Mouse (Mus musculus) neural tube, embryonic 12.5 days (tissue): ENCODE results near the gene Snrpa. TPM values are rescaled to one million over a fixed set of nuclear protein-coding genes. Genes with fewer than 3 reads are reported as not detected.

Source experiments
- ATAC-seq: fragments of 200-750 bp; cut with Nextera tagmentation; 2 replicates; pipeline ENCODE4 v1.8.0; 2017; ENCODE audit warnings: low read depth, mild to moderate bottlenecking, moderate TSS enrichment, moderate library complexity; ENCODE audit not compliant: low FRiP score
- H3K27ac ChIP-seq: fragments of 300-500 bp; sonication (generic); 2 replicates; pipeline ENCODE4 v1.5.1; 2016
- H3K27me3 ChIP-seq: fragments of 300-500 bp; sonication (generic); replicated peaks from 2 replicates; pipeline ENCODE4 v1.6.1; 2016; ENCODE audit warnings: mild to moderate bottlenecking
- H3K36me3 ChIP-seq: fragments of 300-500 bp; sonication (generic); 2 replicates; pipeline ENCODE4 v1.6.1; 2016; ENCODE audit warnings: mild to moderate bottlenecking
- H3K4me1 ChIP-seq: fragments of 300-500 bp; sonication (generic); 2 replicates; pipeline ENCODE4 v1.6.1; 2016
- H3K4me2 ChIP-seq: fragments of 300-500 bp; sonication (generic); replicated peaks from 2 replicates; pipeline ENCODE4 v1.6.1; 2016; ENCODE audit warnings: mild to moderate bottlenecking
- H3K4me3 ChIP-seq: fragments of 300-500 bp; sonication (generic); 2 replicates; pipeline ENCODE4 v1.5.1; 2016
- H3K9ac ChIP-seq: fragments of 300-500 bp; sonication (generic); 2 replicates; pipeline ENCODE4 v1.6.1; 2016; ENCODE audit warnings: mild to moderate bottlenecking
- H3K9me3 ChIP-seq: fragments of 300-500 bp; sonication (generic); 2 replicates; pipeline ENCODE4 v1.6.1; 2016; ENCODE audit warnings: mild to moderate bottlenecking
- WGBS: fragments of 180-500 bp; shearing (Covaris S2); methylation state at CpG from one replicate; pipeline ENCODE4 v1.1.7; 2016; 5-methylcytosine and 5-hydroxymethylcytosine counted together
- polyA plus RNA-seq: library from polyadenylated mRNA; unstranded; fragments of >200 nt; fragmentation: Nextera tagmentation; extraction: Ambion mirVana; gene quantifications from 2 replicates; pipeline ENCODE4 v1.2.1, GENCODE M21; 2016

The Snrpa gene
- polyA plus RNA-seq, 1 experiment from 2014 or later, result 260 TPM

DNA sequence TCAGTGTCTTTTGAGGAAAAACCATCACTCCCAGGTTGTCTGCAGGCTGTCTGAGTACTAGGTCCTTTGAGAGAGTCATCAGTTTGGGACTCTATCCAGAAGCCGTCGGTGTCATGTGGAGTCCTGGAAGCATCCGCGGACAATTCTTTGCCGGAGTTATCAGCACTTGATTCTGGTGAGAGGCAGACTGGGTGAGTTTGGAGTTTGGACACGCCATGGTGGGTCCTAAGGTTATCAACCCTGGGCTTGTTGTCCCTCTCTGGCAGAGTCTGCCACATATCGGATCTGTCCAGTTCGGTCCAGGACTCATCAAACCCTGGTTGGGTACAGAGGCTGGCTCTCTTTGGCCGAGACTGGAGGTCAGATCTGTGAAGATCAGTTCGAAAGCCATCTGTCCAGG is 31.6 kb upstream of the Snrpa start:
- Histone ChIP-seq H3K4me1 (peaks cover 52% of the 10 kb centered on the region), H3K9ac (peak overlapping the region; percentile 83), H3K4me2 (peak overlapping the region; percentile 89), H3K4me3 (peak overlapping the region; percentile 86), H3K27ac (no peak overlapping the region), H3K9me3 (no peaks in the 10 kb centered on the region), H3K27me3 (no peaks in the 10 kb centered on the region), H3K36me3 (no peaks in the 10 kb centered on the region)
- ATAC-seq, result peak; percentile 0; the same call in 1 of the 2 replicates
- 6% methylated on average over 10 of the region's 10 CpGs for WGBS

DNA sequence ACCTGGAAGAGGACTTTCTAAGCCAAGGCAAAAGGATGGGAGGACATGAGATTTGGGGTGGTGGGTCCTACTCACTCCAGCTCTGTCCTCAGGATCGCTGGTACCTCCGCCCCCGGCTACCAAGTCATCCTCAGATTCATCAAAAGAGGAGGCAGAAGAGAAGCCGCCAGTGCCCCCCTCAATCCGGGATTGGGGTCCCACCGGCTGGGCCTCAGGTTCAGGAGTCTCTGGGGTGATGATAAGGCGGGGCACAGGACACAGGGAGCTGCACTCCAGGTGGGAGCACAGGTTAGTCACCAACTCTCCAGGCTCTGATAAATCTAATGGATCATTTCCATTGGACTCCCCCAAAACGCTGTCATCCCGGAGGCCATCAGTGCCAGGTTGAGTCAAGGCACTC is 31.2 kb upstream of the Snrpa start:
- Histone ChIP-seq H3K4me1 (peaks cover 52% of the 10 kb centered on the region), H3K27ac (no peak overlapping the region), H3K9ac (peak overlapping the region; percentile 83), H3K36me3 (no peaks in the 10 kb centered on the region), H3K4me2 (peak overlapping the region; percentile 89), H3K4me3 (peak overlapping the region; percentile 86), H3K27me3 (no peaks in the 10 kb centered on the region), H3K9me3 (no peaks in the 10 kb centered on the region)
- ATAC-seq, result no peak
- 33% methylated on average over 9 of the region's 9 CpGs for WGBS

DNA sequence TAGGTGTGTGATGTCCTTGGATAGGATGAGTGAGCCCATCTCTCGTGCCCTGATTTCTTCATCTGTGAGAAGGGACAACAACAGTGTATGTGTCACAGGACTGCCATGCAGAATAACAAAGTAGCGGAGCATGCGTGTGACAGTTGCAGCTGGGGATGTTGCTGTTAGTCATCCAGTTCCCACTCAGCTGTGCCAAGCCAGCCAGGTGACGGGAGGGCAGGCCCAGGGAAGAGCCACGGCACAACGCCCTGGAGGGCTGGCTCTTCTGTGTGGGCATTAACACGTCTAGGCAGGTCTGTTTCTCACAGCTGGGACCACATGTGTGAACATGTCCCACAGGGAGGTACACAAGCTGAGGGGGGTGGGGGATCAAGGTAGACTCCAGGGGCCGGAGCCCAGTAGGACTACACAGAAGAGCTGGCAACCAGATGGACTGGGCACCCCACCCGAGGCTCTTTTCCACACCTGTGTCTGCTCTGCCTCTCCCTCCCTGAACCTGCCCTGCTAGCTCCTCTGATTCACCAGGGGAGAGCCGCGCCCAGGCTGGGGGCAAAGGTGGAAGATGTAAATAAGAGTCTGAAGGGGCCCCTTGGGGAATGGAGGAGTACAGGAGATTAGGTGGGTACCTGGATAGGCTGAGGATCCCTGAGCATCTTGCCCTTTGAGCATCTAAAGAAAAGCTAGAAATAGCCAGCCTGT is 29.0 kb upstream of the Snrpa start:
- Histone ChIP-seq H3K9me3 (no peaks in the 10 kb centered on the region), H3K9ac (peak overlapping the region; percentile 83), H3K27ac (no peak overlapping the region), H3K4me2 (peak overlapping the region; percentile 89), H3K4me3 (no peak overlapping the region), H3K27me3 (no peaks in the 10 kb centered on the region), H3K36me3 (0 out of 2 replicates have a peak, but pooled peaks cover 1% of the 10 kb centered on the region), H3K4me1 (peaks cover 52% of the 10 kb centered on the region)
- no peak for ATAC-seq
- WGBS, result 76% methylated on average over 11 of the region's 11 CpGs

DNA sequence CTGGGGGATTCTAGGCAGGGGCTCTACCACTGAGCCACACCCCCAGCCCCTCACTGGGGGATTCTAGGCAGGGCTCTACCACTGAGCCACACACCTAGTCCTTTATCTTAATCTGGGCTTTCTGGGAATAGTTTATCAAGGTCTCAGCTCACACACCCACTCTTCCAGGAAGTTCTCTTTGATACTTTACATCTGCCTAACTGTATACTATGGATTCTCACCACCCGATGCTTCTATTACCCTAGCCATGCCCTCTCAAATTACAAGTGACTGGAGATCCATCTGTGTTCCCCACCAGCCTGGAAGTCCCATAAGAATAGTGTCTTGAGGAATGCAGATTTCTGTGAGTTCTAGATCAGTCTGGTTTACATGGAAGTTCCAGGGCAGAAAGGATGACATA is 26.5 kb upstream of the Snrpa start:
- peaks cover 41% of the 10 kb centered on the region for H3K4me1 ChIP-seq
- H3K36me3 ChIP-seq, result peaks cover 12% of the 10 kb centered on the region; the same call in 1 of the 2 replicates
- no peaks in the 10 kb centered on the region for H3K9me3 ChIP-seq
- H3K27ac ChIP-seq, result no peak overlapping the region
- no peak overlapping the region for H3K9ac ChIP-seq
- ATAC-seq, result no peak
- no peak overlapping the region for H3K4me2 ChIP-seq
- H3K27me3 ChIP-seq, result no peaks in the 10 kb centered on the region
- 80% methylated on average over 1 of the region's 1 CpGs for WGBS
- H3K4me3 ChIP-seq, result no peak overlapping the region

DNA sequence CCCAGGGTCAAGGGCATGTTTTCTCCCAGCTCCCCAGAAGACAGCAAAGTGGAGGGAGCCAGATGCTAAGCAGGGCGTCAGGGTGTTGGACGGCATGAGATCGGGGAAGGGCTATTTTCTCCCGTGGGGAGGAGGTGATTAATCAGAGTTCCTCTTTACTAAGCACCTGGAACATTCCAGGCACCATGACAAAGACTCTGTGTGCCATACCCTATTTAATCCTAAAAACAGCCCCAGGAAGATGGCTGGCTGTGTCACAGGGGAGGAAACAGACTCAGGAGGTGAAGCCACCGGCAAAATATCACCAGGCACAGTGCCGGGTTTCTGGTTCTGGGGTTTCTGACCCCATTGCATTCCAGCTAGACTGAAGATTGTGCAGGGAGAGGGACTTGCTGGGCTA is 25.9 kb upstream of the Snrpa start:
- 85% methylated on average over 6 of the region's 6 CpGs for WGBS
- Histone ChIP-seq H3K4me1 (peaks cover 35% of the 10 kb centered on the region), H3K9me3 (no peaks in the 10 kb centered on the region), H3K36me3 (peaks cover 18% of the 10 kb centered on the region), H3K4me2 (no peak overlapping the region), H3K9ac (no peak overlapping the region), H3K27ac (no peak overlapping the region), H3K4me3 (no peak overlapping the region), H3K27me3 (no peaks in the 10 kb centered on the region)
- no peak for ATAC-seq

DNA sequence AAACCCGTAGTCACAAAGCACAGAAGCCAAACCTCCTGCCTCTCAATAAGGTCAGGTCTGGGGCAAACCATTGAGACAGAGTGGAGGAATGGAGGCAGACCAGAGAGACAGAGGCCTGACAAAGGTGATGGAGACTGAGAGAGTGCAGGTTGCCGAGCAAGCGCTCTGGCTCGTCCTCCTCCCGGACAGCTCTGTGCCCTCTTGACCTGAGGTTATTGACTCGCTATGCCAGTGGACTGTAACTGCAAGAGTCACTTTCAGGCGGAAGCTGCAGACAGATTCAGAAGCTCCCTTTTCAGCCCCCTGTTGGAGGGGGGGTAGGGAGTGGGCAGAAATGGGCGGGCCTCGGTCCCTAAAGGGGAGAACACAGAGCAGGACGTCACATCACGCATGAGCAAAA is 23.9 kb upstream of the Snrpa start:
- no peak for ATAC-seq
- Histone ChIP-seq H3K27ac (no peak overlapping the region), H3K4me1 (peaks cover 15% of the 10 kb centered on the region), H3K9me3 (no peaks in the 10 kb centered on the region), H3K27me3 (no peaks in the 10 kb centered on the region), H3K36me3 (peaks cover 33% of the 10 kb centered on the region), H3K9ac (no peak overlapping the region), H3K4me2 (no peak overlapping the region), H3K4me3 (no peak overlapping the region)
- WGBS, result 71% methylated on average over 11 of the region's 11 CpGs

DNA sequence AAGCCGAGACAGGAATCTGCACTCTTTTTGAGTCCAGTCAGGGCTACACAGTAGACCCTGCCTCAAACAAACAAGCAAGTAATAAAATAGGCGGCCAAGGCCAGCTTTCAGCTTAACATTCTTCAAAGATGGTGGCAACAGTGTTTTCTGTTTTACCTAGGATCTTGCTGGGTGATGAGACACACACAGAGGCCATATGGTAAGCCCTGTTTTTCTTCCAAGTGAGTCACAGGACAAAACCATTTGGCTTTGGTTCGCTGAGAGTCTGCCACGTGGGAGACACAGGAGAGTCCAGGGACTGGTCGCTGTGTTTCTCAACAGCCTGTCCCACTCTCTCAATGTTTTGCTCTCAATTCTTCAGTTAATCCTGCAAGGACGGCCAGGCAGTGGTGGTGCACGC is 22.5 kb upstream of the Snrpa start:
- Histone ChIP-seq H3K9me3 (no peaks in the 10 kb centered on the region), H3K27me3 (no peaks in the 10 kb centered on the region), H3K9ac (no peak overlapping the region), H3K27ac (no peak overlapping the region), H3K4me3 (no peak overlapping the region), H3K4me2 (no peak overlapping the region), H3K4me1 (0 out of 2 replicates have a peak, but pooled peaks cover 2% of the 10 kb centered on the region), H3K36me3 (peaks cover 43% of the 10 kb centered on the region)
- WGBS, result 79% methylated on average over 7 of the region's 7 CpGs
- ATAC-seq, result no peak

DNA sequence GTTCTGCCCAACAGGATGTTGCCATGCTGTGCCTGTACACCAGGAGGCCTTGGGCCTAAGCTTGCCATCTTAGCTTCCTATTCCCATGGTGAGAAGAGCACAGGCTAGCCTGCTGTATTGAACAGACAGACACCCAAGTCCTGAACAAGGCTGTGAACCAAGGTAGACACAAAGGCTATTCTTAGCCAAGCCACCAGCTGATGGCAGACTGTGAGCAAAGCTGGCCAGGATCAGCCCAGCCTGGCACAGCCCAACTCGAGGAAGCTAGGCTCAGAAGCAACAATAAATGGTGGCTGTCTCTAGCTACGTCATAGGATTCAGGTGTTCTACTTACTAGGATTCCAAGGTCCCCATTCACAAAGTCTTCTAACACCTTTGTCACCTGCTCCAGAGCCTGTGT is 16.6 kb upstream of the Snrpa start:
- H3K27me3 ChIP-seq, result no peaks in the 10 kb centered on the region
- H3K27ac ChIP-seq, result no peak overlapping the region
- no peak overlapping the region for H3K4me3 ChIP-seq
- no peak overlapping the region for H3K4me2 ChIP-seq
- H3K4me1 ChIP-seq, result no peaks in the 10 kb centered on the region
- H3K9ac ChIP-seq, result no peak overlapping the region
- no peaks in the 10 kb centered on the region for H3K9me3 ChIP-seq
- no peak for ATAC-seq
- H3K36me3 ChIP-seq, result peaks cover 86% of the 10 kb centered on the region
- WGBS, result 86% methylated on average over 2 of the region's 2 CpGs

DNA sequence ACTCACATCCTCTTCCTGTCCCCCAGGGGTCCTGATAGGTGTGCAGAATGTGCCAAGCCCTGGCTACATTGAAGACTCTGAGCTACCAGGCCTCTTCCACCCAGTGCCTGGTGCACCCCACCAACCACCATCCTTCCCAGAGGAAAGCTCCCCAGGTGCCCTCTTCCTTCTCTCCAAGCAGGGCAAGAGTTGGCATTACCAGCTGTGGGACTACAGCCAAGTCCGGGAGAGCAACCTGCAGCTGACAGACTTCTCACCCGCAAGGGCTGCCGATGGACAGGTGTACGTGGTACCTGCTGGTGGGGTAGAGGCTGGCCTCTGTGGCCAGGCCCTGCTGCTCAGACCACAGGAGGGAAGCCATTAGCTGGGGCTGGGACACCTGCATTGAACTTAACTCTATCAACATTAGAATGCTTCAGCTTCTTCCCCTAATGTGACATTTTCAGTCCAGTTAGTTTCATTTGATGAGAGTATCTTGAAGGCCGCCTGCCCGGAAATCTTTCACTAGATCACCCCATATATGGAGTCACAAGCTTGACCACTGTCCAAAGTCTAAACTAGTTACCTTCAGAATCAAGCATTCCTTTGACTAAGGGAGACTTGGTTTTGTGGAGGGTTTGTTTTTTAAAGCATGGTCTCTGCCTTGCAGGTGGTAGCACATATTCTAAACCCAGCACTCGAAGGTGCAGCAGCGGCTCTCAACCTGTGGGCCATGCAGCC is 7.8 kb upstream of the Snrpa start:
- ATAC-seq, result no peak
- WGBS, result 96% methylated on average over 8 of the region's 8 CpGs

DNA sequence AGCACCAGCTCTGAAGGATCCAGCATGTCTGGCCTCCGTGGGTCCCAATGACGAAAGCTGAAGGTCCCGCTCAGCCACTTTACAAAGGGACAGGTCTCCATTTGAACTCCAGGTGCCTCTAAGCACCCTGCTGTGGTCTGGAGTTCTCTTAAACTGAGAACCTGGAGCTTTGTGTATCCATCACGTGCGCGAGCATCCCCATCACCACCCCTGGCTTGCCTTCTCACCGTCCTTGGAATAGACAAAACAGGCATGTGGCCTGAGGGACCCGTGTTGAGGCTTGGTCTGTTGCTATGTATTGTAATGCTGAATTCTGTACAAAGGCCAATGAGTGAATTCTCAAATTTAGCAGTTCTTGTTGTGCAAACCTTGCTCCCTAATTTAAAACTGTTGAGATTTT is 2.7 kb upstream of the Snrpa start:
- H3K4me1 ChIP-seq, result peaks cover 12% of the 10 kb centered on the region
- no peaks in the 10 kb centered on the region for H3K27me3 ChIP-seq
- no peak overlapping the region for H3K4me3 ChIP-seq
- H3K9me3 ChIP-seq, result no peaks in the 10 kb centered on the region
- no peak overlapping the region for H3K9ac ChIP-seq
- no peak overlapping the region for H3K27ac ChIP-seq
- H3K4me2 ChIP-seq, result no peak overlapping the region
- 94% methylated on average over 8 of the region's 8 CpGs for WGBS
- peaks cover 29% of the 10 kb centered on the region for H3K36me3 ChIP-seq
- no peak for ATAC-seq

More for the DNA sequence above, 7.8 kb upstream of the Snrpa start:
- H3K4me3 ChIP-seq, result no peak overlapping the region
- no peaks in the 10 kb centered on the region for H3K27me3 ChIP-seq
- H3K4me1 ChIP-seq, result no peaks in the 10 kb centered on the region
- peaks cover 52% of the 10 kb centered on the region for H3K36me3 ChIP-seq
- H3K27ac ChIP-seq, result no peak overlapping the region
- H3K9me3 ChIP-seq, result no peaks in the 10 kb centered on the region
- no peak overlapping the region for H3K4me2 ChIP-seq
- no peak overlapping the region for H3K9ac ChIP-seq

DNA sequence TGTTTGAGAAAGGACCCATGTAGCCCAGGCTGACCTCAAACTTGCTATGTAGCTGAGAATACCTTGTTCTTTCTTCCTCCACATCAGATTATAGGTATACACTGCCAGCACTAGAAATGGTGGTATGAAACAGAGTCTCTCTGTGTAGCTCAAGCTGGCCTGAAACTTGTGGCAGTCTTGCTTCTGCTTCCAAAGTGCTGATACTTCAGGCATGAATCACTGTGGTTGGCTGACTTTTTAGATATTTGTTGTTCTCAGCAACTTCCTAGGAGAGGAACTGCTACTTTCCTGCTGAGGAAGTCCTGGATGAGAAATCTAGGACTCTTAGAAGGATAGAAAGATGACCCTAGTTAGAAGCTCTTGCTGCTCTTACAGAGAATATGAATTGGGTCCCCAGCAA is 2.3 kb upstream of the Snrpa start:
- ATAC-seq, result no peak
- no peak overlapping the region for H3K4me2 ChIP-seq
- peaks cover 29% of the 10 kb centered on the region for H3K36me3 ChIP-seq
- no peaks in the 10 kb centered on the region for H3K9me3 ChIP-seq
- H3K4me1 ChIP-seq, result peaks cover 16% of the 10 kb centered on the region
- no peaks in the 10 kb centered on the region for H3K27me3 ChIP-seq
- H3K9ac ChIP-seq, result no peak overlapping the region
- no peak overlapping the region for H3K4me3 ChIP-seq
- no peak overlapping the region for H3K27ac ChIP-seq

DNA sequence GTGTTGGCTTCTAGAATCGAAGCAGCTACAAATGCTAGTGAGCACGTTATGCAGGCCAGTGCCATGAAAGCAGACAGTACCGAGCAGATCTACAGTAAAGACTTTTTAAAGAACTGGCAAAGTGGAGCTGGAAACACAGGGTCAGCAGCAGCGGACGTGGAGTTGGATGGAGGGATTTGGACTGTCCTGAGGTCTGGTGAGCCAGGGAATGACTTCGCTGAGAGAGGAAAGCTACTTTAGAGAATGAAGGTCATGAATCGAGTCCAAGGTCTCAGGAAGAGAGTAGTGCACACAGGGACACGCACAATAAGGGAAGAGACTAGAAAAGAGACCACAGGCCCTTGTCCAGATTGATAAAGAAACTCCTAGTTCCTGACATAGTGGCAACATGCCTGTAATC is 1.6 kb upstream of the Snrpa start:
- 91% methylated on average over 8 of the region's 8 CpGs for WGBS
- Histone ChIP-seq H3K4me3 (no peak overlapping the region), H3K9ac (no peak overlapping the region), H3K27me3 (no peaks in the 10 kb centered on the region), H3K4me1 (peaks cover 20% of the 10 kb centered on the region), H3K9me3 (no peaks in the 10 kb centered on the region), H3K4me2 (no peak overlapping the region), H3K36me3 (peaks cover 29% of the 10 kb centered on the region), H3K27ac (no peak overlapping the region)
- no peak for ATAC-seq

DNA sequence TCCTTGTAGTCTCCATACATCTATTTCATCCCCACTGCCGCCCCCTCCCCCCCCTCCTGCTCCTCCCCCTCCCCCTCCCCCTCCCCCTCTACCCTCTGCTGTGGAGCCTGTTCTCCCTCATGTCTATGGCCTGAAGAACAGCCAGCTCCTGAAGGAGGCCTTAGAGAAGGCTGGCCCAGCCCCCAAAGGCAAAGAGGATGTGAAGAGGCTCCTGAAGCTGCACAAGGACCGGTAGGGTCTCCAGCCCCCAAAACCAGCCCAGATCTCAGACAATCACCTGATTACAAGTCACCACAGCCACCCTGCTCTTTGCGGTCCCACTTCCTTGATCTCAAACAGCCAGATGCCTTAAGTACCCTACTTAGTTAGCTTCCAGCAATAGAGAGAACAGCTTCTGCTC is 1.1 kb upstream of the Snrpa start:
- 85% methylated on average over 3 of the region's 3 CpGs for WGBS
- ATAC-seq, result no peak
- Histone ChIP-seq H3K4me1 (peaks cover 20% of the 10 kb centered on the region), H3K36me3 (peaks cover 29% of the 10 kb centered on the region), H3K9me3 (no peaks in the 10 kb centered on the region), H3K27ac (no peak overlapping the region), H3K4me2 (peak overlapping the region; percentile 14; the same call in 1 of the 2 replicates), H3K9ac (no peak overlapping the region), H3K4me3 (no peak overlapping the region), H3K27me3 (no peaks in the 10 kb centered on the region)
